Mouse (Mus musculus): ENCODE measurements around the gene Tmem86a. TPM values are rescaled to one million over a fixed set of nuclear protein-coding genes. Genes with fewer than 3 reads are reported as not detected.

Tmem86a gene
- total RNA-seq, 1 experiment, result 1.1 TPM

GRCm38 (mm10) chr7:47013131-47013767 is 37.2 kb upstream of the Tmem86a start:
- Histone ChIP-seq H3K9me3 (ENCODE audit: control insufficient read depth, insufficient read depth, low read depth, low read length) (no peaks in the 10 kb centered on the region), H3K36me3 (ENCODE audit: control insufficient read depth, insufficient read depth, low read length, poor library complexity, severe bottlenecking) (no peaks in the 10 kb centered on the region), H3K27ac (ENCODE audit: insufficient read depth, low read depth, low read length, poor library complexity, severe bottlenecking) (no peak overlapping the region), H3K9ac (ENCODE audit: insufficient read depth, low read depth, low read length, poor library complexity, severe bottlenecking) (no peak overlapping the region), H3K4me3 (ENCODE audit: insufficient read depth in 1 of 2, low read depth in 1 of 2, low read length in 2 of 2, poor library complexity in 1 of 2, severe bottlenecking in 1 of 2) (no peak overlapping the region), H3K4me1 (ENCODE audit: control insufficient read depth in 2 of 2, insufficient read depth in 2 of 2, low read length in 2 of 2, poor library complexity in 1 of 2) (peaks cover 5 to 7% of the 10 kb centered on the region in 2 experiments; a peak in 3 of 4 replicates)
- no peak for TF ChIP-seq MAFK (IDR thresholded peaks at IDR 0.05; ENCODE audit: insufficient read depth, low read depth, low read length)
- no peak for TF ChIP-seq ZNF384 (IDR thresholded peaks at IDR 0.05; ENCODE audit: low read depth, low read length)
- TF ChIP-seq ZC3H11A (IDR thresholded peaks at IDR 0.05; ENCODE audit: borderline replicate concordance, low read depth, low read length), result no peak
- no peak for TF ChIP-seq HCFC1 (IDR thresholded peaks at IDR 0.05; ENCODE audit: borderline replicate concordance, insufficient read depth, low read length)
- TF ChIP-seq CHD2 (IDR thresholded peaks at IDR 0.05; ENCODE audit: low read depth, low read length), result no peak
- DNase-seq (ENCODE audit: low read depth, low spot score), result no peak
- in situ Hi-C loops (cut with MboI; ENCODE audit: low sequenced_read_pairs in 2 of 2, unreplicated experiment in 2 of 2), result no loop called here

DNA sequence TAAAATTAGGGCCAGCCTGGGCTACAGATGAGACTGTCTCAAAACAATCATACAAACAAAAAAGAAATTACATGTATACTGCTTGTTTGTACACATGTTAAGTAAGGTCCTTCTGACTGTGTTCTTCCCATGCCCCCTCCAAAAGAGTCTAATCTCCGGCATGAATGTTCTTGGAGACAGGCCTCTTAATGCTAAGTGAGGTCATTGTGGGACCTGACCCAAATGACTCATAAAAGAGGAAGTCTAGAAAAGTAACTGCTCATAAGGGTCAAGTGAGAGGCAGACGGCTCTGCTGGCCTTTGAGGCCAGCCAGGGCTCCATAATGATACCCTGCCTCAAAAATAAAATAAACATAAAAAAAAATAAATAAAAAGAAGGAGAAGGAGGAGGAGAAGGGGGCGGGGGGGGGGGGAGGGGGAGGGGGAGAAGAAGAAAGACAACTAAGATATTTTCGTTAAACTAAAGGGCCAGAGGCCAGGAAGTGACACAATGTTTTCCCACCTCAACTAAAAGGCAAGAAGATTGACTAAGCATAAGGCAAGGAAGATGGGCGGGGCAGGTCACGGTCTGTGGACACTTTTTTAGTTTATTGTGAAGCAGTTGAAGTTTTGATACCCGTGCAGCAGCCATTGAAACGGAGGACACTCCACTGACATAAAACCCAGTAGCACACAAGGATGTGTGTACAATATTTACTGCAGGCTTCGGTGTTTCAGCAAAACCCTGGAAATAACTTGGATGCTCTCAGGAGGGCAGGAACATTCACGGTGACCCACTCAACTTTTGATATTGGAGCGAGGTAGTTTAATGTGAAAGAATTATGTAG is 35.6 kb upstream of the Tmem86a start:
- DNase-seq (ENCODE audit: low read depth, low spot score), result no peak
- no peak overlapping the region; the same call in 1 of the 2 replicates for H3K27ac ChIP-seq (ENCODE audit: insufficient read depth, low read depth, low read length, poor library complexity, severe bottlenecking)
- H3K36me3 ChIP-seq (ENCODE audit: control insufficient read depth, insufficient read depth, low read length, poor library complexity, severe bottlenecking), result no peaks in the 10 kb centered on the region
- in situ Hi-C loops (cut with MboI; ENCODE audit: low sequenced_read_pairs in 2 of 2, unreplicated experiment in 2 of 2), result no loop called here
- no peak overlapping the region for H3K9ac ChIP-seq (ENCODE audit: insufficient read depth, low read depth, low read length, poor library complexity, severe bottlenecking)
- H3K9me3 ChIP-seq (ENCODE audit: control insufficient read depth, insufficient read depth, low read depth, low read length), result no peaks in the 10 kb centered on the region
- no peak overlapping the region for H3K4me3 ChIP-seq (ENCODE audit: insufficient read depth in 1 of 2, low read depth in 1 of 2, low read length in 2 of 2, poor library complexity in 1 of 2, severe bottlenecking in 1 of 2)
- TF ChIP-seq MAFK (IDR thresholded peaks at IDR 0.05; ENCODE audit: insufficient read depth, low read depth, low read length) (no peak), ZC3H11A (IDR thresholded peaks at IDR 0.05; ENCODE audit: borderline replicate concordance, low read depth, low read length) (no peak), ZNF384 (IDR thresholded peaks at IDR 0.05; ENCODE audit: low read depth, low read length) (no peak), HCFC1 (IDR thresholded peaks at IDR 0.05; ENCODE audit: borderline replicate concordance, insufficient read depth, low read length) (no peak), CHD2 (IDR thresholded peaks at IDR 0.05; ENCODE audit: low read depth, low read length) (no peak)
- H3K4me1 ChIP-seq (ENCODE audit: control insufficient read depth in 2 of 2, insufficient read depth in 2 of 2, low read length in 2 of 2, poor library complexity in 1 of 2), result peaks cover 5 to 10% of the 10 kb centered on the region in 2 experiments; a peak in 3 of 4 replicates

DNA sequence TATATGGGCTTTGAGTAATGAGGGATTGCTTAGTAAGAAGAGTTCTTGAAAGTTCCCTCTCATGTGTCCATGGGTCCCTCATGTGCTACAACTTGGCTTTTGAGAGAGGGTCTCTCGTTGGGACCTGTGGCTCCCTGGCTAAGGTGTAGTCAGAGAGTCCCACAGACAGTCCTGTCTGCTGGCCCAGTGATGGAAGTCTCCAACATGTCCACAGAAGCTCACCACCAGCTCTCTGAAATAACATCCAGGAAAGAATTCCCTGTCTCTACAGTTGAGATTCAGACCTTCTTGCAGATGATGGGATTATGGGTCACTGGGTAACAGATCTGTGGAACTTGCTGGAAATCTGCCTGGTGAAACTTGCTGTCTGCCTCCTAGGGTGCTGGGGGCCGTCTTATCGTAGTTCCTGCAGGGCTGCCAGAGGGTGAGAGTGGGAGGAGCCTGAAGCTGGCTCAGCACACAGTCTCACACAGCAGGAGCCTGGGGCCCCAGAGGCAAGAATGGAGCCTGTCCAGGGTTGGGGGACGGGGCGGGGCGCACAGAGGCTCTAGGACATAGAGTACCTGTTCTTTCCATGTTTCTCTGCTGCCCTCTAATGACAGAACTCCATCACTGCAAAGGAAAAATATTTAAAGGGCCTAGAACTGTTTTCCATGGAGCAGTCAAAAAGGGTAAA is 34.9 kb upstream of the Tmem86a start:
- Histone ChIP-seq H3K9ac (ENCODE audit: insufficient read depth, low read depth, low read length, poor library complexity, severe bottlenecking) (no peak overlapping the region; the same call in 1 of the 2 replicates), H3K4me3 (ENCODE audit: insufficient read depth in 1 of 2, low read depth in 1 of 2, low read length in 2 of 2, poor library complexity in 1 of 2, severe bottlenecking in 1 of 2) (0 out of 4 replicates have a peak overlapping the region, but pooled peaks of 1 of the 2 experiments have one; percentile 18), H3K27ac (ENCODE audit: insufficient read depth, low read depth, low read length, poor library complexity, severe bottlenecking) (no peak overlapping the region), H3K36me3 (ENCODE audit: control insufficient read depth, insufficient read depth, low read length, poor library complexity, severe bottlenecking) (no peaks in the 10 kb centered on the region), H3K9me3 (ENCODE audit: control insufficient read depth, insufficient read depth, low read depth, low read length) (no peaks in the 10 kb centered on the region), H3K4me1 (ENCODE audit: control insufficient read depth in 2 of 2, insufficient read depth in 2 of 2, low read length in 2 of 2, poor library complexity in 1 of 2) (peaks cover 5 to 10% of the 10 kb centered on the region in 2 experiments; a peak in 3 of 4 replicates)
- in situ Hi-C loops (cut with MboI; ENCODE audit: low sequenced_read_pairs in 2 of 2, unreplicated experiment in 2 of 2), result no loop called here
- TF ChIP-seq ZNF384 (IDR thresholded peaks at IDR 0.05; ENCODE audit: low read depth, low read length) (no peak), ZC3H11A (IDR thresholded peaks at IDR 0.05; ENCODE audit: borderline replicate concordance, low read depth, low read length) (peak; percentile 66; the same call in 1 of the 2 replicates)
- peak; percentile 88 for DNase-seq (ENCODE audit: low read depth, low spot score)

- peak overlapping the region; percentile 33; the same call in 1 of the 2 replicates for H3K27ac ChIP-seq (ENCODE audit: insufficient read depth, low read depth, low read length, poor library complexity, severe bottlenecking)
- in situ Hi-C loops (cut with MboI; ENCODE audit: low sequenced_read_pairs in 2 of 2, unreplicated experiment in 2 of 2), result no loop called here
- H3K4me1 ChIP-seq (ENCODE audit: control insufficient read depth in 2 of 2, insufficient read depth in 2 of 2, low read length in 2 of 2, poor library complexity in 1 of 2), result peaks cover 5 to 15% of the 10 kb centered on the region in 2 experiments; a peak in 3 of 4 replicates
- no peak overlapping the region for H3K4me3 ChIP-seq (ENCODE audit: insufficient read depth in 1 of 2, low read depth in 1 of 2, low read length in 2 of 2, poor library complexity in 1 of 2, severe bottlenecking in 1 of 2)
- no peaks in the 10 kb centered on the region for H3K36me3 ChIP-seq (ENCODE audit: control insufficient read depth, insufficient read depth, low read length, poor library complexity, severe bottlenecking)
- no peak for TF ChIP-seq ZC3H11A (IDR thresholded peaks at IDR 0.05; ENCODE audit: borderline replicate concordance, low read depth, low read length)
- TF ChIP-seq MAFK (IDR thresholded peaks at IDR 0.05; ENCODE audit: insufficient read depth, low read depth, low read length), result no peak
- no peak for TF ChIP-seq CHD2 (IDR thresholded peaks at IDR 0.05; ENCODE audit: low read depth, low read length)
- no peak for TF ChIP-seq ZNF384 (IDR thresholded peaks at IDR 0.05; ENCODE audit: low read depth, low read length)
- TF ChIP-seq HCFC1 (IDR thresholded peaks at IDR 0.05; ENCODE audit: borderline replicate concordance, insufficient read depth, low read length), result no peak
- H3K9ac ChIP-seq (ENCODE audit: insufficient read depth, low read depth, low read length, poor library complexity, severe bottlenecking), result no peak overlapping the region; the same call in 1 of the 2 replicates
- DNase-seq (ENCODE audit: low read depth, low spot score), result no peak
- H3K9me3 ChIP-seq (ENCODE audit: control insufficient read depth, insufficient read depth, low read depth, low read length), result no peaks in the 10 kb centered on the region
These were observed 33.8 kb upstream of the Tmem86a start for GRCm38 (mm10) chr7:47016602-47017001.
